Mouse (Mus musculus) kidney, postnatal 4 days (tissue): ENCODE measurements around the gene Rest.
A peak's percentile ranks its signal among the peaks of the same experiment; 100 is the strongest.

Source experiments
- DNase-seq, 2 experiments: peaks; one replicate each; pipeline ENCODE4 v3.0.0; 2021; ENCODE audit warnings: mixed read lengths in 2 of 2

Rest gene

GRCm38 (mm10) chr5:77266066-77266885 is 985 bp downstream of the Rest start:
- DNase-seq: peak; percentile 73 to 83

GRCm38 (mm10) chr5:77266886-77267401 is 1.7 kb downstream of the Rest start:
- DNase-seq: peak in 1 of 2 experiments; percentile 34

- DNase-seq: no peak
Measured at GRCm38 (mm10) chr5:77267441-77267840, 2.1 kb downstream of the Rest start.

- no peak for DNase-seq
Measured at GRCm38 (mm10) chr5:77267957-77268624, 2.8 kb downstream of the Rest start.

GRCm38 (mm10) chr5:77269399-77269798 is 4.1 kb downstream of the Rest start:
- DNase-seq: peak; percentile 24 to 26

GRCm38 (mm10) chr5:77273151-77273550 is 7.9 kb downstream of the Rest start:
- peak in 1 of 2 experiments; percentile 12 for DNase-seq

- peak; percentile 69 to 71 for DNase-seq
Measured at GRCm38 (mm10) chr5:77275950-77276349, 10.7 kb downstream of the Rest start.

GRCm38 (mm10) chr5:77277204-77277603 is 11.9 kb downstream of the Rest start:
- no peak for DNase-seq

GRCm38 (mm10) chr5:77281518-77282174 is 16.4 kb downstream of the Rest start:
- no peak for DNase-seq

GRCm38 (mm10) chr5:77282242-77282641 is 17.0 kb downstream of the Rest start:
- no peak for DNase-seq

GRCm38 (mm10) chr5:77285685-77286084 is 20.4 kb downstream of the Rest start:
- DNase-seq: no peak

GRCm38 (mm10) chr5:77286904-77287303 is 21.6 kb downstream of the Rest start:
- no peak for DNase-seq

GRCm38 (mm10) chr5:77287901-77288300 is 22.6 kb downstream of the Rest start:
- peak; percentile 24 to 40 for DNase-seq

- DNase-seq: no peak
Measured at GRCm38 (mm10) chr5:77289686-77290085, 24.4 kb downstream of the Rest start.

- no peak for DNase-seq
Measured at GRCm38 (mm10) chr5:77290606-77291005, 25.3 kb downstream of the Rest start.

GRCm38 (mm10) chr5:77292803-77293522 is 27.7 kb downstream of the Rest start:
- no peak for DNase-seq

- no peak for DNase-seq
Measured at GRCm38 (mm10) chr5:77299486-77299885, 34.2 kb downstream of the Rest start.

GRCm38 (mm10) chr5:77301296-77301903 is 36.1 kb downstream of the Rest start:
- DNase-seq: no peak

GRCm38 (mm10) chr5:77307821-77308553 is 42.7 kb downstream of the Rest start:
- DNase-seq: no peak

- DNase-seq: no peak
Measured at GRCm38 (mm10) chr5:77309051-77309906, 44.0 kb downstream of the Rest start.
